Mouse (Mus musculus) lung, adult 2 months (tissue): ENCODE results near the gene Dpysl4.

ENCODE experiments used
- CTCF ChIP-seq: fragments of 200-500 bp; IDR thresholded peaks from 2 replicates; pipeline ENCODE4 v1.5.1; 2011; ENCODE audit warnings: mild to moderate bottlenecking, low read length, control low read depth; ENCODE audit not compliant: insufficient read depth
- POLR2A ChIP-seq: fragments of 200-500 bp; IDR thresholded peaks from 2 replicates; pipeline ENCODE4 v1.6.1; 2011; ENCODE audit warnings: low read depth, mild to moderate bottlenecking, control low read depth, low read length, borderline replicate concordance; ENCODE audit errors: extremely low read depth

GRCm38 (mm10) chr7:139125881-139126280 lies 40.1 kb downstream of the Dpysl4 start:
- TF ChIP-seq CTCF (no peak), POLR2A (no peak)
